Mouse (Mus musculus) retina, adult 2 months (tissue): Measurements from ENCODE around the gene Cracr2b.

Experiments used
- DNase-seq: peaks from one replicate; pipeline ENCODE4 v3.0.0-alpha.2; 2012; ENCODE audit warnings: low read depth, low spot score

Cracr2b gene

DNA sequence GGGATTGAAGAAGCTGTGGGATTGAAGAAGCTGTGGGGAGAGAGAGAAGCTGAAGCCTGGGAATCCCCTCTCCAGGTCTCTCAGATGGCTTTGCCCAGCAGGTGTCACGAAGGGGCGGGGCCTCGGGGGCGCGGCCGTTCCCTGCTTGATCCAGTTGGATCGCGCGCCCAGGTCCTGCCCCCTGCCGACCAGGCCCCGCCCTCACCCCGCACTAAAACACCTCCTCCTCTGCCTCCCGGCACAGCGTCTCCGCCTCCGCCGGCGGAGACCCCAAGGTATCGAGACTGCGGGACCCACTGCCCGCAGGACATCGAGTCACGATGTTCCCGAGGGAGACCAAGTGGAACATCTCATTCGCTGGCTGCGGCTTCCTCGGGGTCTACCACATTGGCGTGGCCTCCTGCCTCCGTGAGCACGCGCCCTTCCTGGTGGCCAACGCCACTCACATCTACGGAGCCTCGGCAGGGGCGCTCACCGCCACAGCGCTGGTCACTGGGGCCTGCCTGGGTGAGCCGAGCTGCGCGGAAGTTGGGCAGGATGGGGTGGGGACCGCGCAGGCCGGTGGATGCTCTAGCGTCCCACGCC is 5.8 kb upstream of the Cracr2b start, which contains the start of gene Pnpla2:
TSS of gene Pnpla2 (plus strand) at position 232 of the 585 bp plus-strand sequence.
- peak; percentile 76 for DNase-seq

DNA sequence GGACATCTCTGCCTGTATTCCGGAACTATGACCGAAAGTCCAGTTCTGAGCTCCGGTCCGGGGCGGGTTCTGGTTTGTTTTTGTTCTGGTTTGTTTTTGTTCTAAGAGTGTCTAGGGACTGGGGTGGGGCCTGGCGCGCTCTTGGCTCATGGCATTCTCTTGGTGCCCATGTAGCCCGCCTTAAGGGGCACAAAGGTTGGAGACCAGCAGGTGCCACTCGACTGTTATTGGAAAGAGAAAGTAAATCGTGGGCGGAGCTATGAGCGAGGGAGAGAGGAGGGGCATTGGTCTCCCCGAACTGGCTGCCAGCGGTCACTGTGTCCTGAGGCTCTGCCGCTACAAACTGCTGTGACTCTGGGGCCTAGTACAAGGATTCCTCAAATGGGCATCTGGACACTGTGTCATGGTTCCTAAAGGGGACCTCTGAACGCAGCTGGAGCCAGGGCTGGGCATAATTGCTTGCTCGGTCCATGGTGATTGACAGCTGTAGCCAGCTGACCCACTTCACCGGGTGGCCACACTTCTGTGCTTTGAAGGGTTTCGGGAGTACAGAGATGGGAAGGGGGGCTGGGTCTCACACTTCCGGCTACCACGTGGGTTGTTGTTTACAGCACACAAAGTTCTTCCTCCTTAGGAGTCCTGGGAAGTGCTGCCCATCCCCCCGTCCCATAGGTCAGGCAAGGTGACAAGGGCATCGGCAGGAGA is 5.1 kb upstream of the Cracr2b start:
- DNase-seq = no peak

DNA sequence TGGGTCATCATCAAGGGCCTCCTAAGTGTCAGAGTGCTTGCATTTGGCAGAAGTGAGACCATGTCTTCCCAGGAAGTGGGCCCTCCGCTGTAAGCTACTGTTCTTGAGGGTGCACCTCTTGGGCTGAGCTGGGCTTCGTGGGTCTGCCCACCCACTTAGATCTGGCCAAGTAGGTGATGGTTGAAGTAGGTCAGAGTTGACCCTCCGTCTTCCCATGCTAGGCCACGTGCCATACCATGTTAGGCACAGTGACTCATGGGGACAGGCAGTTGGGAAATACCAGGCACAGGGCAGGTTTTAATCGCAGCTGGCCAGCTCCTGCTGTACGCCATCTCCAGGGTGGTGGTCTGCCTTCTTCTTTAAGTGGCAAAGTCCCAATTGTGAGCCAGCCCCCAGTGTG is 4.2 kb upstream of the Cracr2b start:
- no peak for DNase-seq

DNA sequence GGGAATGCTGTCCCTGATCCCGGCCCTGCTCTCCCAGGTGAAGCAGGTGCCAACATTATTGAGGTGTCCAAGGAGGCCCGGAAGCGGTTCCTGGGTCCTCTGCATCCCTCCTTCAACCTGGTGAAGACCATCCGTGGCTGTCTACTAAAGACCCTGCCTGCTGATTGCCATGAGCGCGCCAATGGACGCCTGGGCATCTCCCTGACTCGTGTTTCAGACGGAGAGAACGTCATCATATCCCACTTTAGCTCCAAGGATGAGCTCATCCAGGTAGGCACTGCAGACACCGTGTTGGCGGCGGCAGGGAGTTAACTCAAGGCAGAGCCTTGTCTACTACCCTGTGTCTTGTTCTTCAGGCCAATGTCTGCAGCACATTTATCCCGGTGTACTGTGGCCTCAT is 3.7 kb upstream of the Cracr2b start:
- DNase-seq = no peak

DNA sequence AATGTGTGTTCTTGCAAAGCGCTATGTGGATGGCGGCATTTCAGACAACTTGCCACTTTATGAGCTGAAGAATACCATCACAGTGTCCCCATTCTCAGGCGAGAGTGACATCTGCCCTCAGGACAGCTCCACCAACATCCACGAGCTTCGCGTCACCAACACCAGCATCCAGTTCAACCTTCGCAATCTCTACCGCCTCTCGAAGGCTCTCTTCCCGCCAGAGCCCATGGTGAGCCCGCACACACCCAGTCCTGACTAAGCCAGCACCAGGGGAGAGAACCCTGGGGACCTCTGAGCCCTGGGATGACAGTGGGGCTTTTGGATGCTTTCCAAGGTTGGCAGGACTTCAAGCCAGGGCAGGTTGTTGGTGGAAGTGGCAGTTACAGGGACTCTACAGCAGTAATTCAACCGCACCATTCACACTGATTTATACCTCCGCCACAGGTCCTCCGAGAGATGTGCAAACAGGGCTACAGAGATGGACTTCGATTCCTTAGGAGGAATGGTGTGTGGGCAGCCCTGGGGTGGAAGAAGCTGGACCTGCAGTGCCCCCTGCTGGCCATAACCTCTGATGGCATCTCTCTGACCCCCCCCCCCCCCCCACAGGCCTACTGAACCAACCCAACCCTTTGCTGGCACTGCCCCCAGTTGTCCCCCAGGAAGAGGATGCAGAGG is 2.8 kb upstream of the Cracr2b start:
- DNase-seq = no peak

DNA sequence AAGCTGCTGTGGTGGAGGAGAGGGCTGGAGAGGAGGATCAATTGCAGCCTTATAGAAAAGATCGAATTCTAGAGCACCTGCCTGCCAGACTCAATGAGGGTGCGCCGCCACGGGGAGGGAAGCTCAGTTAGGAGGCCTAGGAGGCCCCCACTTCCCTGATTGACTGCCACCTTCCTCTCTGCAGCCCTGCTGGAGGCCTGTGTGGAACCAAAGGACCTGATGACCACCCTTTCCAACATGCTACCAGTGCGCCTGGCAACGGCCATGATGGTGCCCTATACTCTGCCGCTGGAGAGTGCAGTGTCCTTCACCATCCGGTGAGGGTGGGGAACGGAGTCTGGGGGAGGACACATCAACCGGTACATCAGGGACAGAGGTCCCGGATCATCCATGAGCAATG is 2.2 kb upstream of the Cracr2b start:
- DNase-seq = no peak

DNA sequence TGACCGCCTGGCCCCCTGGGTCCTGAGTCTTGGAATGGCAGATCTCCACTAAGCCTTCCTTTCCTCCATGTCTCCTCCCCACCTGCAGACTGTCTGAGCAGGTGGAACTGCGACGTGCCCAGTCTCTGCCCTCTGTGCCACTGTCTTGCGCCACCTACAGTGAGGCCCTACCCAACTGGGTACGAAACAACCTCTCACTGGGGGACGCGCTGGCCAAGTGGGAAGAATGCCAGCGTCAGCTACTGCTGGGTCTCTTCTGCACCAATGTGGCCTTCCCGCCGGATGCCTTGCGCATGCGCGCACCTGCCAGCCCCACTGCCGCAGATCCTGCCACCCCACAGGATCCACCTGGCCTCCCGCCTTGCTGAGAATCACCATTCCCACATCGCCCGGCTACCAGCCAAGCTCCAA is 1.6 kb upstream of the Cracr2b start:
- no peak for DNase-seq

DNA sequence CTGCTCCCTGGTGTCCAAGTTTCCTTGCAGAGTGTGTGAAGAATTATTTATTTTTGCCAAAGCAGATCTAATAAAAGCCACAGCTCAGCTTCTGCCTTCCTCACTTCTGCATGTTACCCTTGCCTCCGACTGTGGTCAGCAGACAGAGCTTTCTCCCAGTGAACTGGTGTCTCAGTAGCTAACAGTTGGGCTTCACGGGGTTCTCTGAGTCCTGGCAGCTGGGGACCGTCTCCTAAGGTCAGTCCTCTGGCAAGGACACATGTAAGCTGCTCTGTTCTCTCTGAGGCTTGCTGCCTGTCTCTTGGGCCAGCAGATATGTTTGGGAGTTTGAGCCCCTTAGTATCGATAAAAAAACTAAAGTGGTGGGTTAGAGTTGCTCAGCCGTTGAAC is 898 bp upstream of the Cracr2b start:
- no peak for DNase-seq

DNA sequence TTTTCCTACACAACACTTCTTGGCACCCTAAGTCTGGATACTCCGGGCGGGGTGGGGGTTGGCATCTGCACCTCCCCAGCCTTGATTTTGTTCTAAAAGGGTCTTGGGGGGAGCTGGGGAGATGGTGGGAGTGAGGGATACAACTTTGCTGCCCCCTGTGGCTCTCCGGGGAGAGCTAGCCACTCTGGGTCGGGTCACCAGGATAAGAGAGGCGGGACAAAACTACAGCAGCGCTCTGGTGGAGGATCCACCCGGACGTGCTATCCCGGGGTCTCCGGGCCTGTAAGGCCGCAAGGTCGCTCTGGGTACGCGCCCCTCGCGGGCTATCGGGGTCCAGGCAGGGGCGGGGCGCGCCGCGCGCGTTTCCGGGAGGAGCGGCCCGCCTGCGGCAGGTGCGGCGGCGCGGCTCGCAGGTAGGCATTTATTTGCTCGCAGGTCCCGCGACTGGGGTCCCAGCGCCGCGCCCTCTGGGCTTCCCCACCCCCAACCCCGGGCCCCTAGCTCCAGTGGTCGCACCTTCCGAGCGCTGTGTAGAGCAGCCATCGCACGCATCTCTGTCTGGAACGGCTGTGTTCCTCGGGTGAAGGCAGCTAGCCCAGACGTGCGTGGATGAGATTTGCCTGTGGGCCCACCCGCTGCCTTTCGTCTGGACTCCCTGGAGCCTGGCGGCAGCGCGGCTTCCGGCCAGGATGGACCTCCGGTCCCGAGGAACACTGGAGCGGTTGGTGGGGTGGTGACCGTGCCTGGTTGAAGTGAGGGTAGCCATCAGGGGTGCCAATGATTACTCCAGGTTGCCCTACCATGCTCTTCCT is 833 bp downstream of the Cracr2b start:
- no peak for DNase-seq

DNA sequence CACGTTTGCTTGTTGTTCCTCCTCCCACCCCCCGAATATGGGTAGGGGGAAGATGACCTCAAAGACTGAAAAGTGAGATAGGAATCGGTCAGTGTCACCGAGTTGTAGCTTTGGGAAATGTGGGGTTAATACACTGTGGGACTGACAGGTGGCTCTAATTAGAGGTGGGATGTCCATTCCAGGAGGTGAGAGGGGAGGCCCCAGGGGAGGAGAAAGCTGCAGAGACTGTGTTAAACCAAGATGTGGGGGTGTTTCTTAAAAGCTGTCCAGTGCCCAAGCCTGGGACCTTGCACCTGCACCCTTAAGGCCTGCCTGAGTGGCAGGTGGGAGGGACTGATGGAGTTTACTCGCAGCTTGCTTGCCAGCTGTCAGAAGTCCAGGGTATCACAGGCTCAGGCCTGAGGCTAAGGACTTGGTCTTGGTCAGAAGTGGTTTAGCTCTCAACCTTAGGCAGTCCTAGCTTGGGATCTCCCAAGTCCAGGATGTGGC is 1.5 kb downstream of the Cracr2b start:
- DNase-seq = no peak

DNA sequence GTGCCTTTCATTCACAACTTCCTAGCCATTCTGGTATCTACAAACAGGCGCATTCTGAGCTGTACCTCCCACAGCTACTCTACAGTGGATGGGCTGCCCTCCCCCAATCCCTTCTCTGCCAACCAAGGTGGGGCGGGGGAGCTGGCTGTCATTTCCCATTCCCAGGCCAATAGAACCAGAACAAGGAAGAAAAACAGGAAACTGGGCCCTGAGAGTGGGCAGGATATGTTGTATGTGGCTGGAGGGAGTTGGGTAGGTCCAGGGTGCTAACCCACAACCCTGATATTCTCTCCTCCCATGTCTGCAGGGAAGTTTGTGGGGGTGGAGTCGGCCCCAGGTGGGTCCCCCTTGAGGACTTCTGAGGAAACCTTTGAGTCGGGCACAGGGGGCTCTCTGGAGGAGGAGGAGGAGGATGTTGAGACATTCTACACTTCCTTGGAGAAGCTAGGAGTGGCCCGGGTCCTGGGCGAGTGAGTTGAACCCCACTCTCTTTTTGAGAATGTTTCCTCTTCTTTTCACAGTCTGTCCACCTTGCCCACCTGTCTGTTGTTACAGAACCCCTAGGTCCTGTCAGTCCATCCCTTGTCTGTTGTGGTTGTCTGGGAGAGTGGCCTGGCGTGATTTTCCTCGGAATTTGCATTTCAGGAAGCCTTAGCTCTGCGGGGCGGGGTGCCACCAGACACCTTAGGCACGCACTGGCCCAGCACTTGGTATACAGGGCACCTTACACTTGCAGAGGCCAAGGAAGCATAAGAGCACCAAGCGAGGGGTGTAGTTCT is 3.1 kb downstream of the Cracr2b start:
- no peak for DNase-seq

DNA sequence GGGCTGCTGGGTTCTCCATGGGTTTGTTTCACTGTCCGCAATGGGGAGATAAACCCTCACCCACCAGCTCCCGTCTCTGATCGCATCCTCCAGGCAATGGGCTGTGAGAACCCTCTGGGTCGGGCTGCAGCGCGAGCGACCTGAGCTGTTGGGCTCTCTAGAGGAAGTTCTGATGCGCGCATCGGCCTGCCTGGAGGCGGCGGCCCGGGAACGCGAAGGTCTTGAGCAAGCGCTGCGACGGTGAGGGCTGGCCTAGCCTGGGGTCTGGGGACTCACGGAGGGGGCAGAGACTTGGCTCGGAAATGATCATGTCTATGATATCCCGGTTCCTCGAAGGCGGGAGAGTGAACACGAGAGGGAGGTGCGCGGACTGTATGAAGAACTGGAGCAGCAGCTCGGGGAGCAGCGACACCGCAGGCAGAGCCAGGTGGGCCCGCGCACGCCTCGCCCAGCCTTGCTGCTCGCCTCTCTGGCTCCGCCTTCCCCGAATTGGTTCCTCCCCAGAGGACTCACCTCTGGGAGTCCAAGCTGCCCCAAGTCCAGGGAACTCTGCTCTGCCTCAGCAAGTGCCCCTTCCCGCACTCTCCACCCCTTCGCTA is 3.8 kb downstream of the Cracr2b start:
- no peak for DNase-seq

DNA sequence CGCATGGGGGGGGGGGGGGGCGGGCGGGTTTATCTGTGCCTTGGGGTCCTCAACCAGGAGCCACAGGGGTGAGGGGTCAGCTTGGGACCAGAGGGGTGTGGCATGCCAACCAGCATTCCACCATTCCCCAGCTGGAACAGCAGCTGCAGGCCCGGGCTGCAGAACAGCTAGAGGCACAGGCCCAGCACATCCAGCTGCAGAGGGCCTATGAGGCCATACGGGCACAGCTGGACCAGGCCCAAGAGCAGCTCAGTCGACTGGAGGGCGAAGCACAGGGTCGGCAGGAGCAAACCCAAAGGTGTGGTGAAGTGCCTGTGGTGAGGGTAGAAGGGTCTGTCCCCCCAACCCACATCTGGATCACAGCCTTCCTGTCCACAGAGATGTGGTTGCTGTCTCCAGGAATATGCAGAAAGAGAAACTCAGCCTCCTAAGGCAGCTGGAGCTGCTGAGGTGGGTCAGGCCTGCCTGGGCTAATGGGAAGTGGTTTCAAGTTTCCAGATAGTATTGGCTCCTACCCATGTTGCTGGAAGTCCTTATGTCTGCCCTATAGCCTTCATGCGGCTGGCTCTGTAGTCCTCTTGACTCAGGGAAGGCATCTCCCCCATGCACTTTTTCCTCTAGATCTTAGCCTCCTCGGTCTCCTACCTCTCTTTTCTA is 4.6 kb downstream of the Cracr2b start:
- no peak for DNase-seq

DNA sequence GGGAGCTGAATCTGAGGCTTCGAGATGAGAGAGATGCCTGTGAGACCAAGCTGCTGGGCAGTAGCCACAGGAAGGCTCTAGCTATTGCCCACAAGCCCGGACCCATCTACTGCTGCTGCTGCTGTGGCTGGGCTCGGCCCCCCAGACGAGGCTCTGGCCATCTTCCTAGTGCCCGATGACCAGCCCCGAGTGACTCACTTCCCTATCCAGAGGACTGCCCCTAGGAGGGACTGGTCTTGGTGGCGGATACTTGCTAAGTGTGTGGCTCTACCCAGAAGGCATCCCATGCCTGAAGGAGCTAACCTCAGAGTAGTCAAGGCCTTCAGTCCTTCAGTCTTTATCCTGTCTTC is 5.1 kb downstream of the Cracr2b start:
- DNase-seq = no peak

DNA sequence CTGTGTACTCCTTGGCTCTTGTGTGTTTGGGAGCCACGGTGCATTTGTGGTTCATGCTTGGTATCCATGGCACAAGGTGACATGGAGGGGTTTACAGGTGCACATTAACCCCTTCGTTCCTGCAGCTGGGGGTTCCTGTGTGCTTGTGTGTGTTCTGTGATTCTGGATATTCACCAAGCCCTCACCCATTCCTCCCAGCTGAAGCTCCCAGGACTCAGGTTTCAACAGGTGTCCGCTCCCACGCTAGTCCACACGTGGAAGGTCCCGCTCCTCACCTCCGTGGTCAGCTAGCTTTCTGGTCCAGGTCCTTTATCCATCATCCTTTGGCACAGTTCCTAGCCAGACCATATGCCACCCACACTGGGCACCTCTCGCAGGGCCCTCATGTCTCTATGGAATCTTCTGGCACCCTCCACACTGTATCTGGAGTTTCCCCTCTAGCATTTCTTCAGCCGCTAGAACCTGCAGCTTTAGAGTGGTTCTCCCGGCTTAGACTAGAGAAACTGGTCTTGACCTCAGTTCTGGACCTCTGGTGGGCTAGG is 5.8 kb downstream of the Cracr2b start:
- DNase-seq = no peak

DNA sequence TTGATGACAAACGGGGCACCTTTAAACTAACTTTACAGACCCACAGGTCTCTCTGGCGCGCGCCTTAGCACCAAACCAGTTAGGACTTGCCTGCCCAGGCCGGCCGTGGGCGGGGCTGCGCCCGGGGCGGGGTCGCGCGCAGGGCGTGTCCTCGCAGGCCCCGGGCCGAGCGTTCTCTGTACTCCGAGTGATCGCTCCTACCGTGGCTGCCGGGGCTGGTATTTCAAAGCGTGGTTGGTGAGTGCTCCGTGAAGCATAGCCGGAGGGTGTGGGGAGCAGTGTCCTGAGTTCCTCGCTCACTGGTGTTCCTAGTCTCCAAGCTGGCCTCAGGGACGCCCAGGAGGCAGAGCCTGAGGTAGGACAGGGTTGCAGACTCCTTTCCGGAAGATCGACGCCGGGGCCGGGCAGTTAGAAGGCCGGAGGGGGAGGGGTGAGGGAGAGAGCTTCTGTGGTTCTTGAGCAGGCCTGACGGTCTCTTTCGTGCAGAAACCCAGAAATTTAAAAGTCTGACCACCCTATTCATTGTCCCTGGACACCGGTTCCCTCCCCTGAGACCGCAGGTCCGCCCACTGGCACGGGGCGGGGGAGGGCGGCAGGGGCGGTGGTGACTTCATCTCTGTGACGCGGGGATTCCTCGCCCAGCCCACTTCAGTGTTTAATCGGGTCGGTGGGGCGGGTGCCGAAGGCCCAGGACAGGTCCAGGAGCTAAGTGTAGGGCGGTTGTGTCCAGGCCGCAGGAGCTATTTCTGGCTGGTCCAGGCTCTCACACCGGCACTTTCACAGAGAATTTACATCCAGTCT is 6.5 kb downstream of the Cracr2b start, which contains the start of gene Cd151:
TSS of gene Cd151 (plus strand) at position 163 of the 801 bp plus-strand sequence.
- no peak for DNase-seq

DNA sequence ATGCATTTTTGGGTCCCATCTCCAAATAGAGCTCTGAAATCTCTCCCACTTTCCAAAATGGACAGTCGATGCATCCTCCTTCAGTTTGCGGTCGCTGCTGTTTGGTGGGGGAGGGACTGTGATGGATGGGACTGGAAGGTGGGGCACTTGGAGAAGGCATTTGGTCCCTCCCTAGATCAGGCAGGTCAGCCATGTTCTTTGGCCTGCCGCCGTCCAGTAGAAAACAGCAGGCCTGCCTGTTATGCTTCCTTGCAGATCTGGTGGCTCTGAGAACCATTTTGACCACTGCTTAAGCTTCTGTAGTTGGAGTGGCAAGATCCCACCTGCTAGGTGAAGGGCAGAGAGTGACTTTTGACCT is 7.2 kb downstream of the Cracr2b start:
- DNase-seq = no peak

DNA sequence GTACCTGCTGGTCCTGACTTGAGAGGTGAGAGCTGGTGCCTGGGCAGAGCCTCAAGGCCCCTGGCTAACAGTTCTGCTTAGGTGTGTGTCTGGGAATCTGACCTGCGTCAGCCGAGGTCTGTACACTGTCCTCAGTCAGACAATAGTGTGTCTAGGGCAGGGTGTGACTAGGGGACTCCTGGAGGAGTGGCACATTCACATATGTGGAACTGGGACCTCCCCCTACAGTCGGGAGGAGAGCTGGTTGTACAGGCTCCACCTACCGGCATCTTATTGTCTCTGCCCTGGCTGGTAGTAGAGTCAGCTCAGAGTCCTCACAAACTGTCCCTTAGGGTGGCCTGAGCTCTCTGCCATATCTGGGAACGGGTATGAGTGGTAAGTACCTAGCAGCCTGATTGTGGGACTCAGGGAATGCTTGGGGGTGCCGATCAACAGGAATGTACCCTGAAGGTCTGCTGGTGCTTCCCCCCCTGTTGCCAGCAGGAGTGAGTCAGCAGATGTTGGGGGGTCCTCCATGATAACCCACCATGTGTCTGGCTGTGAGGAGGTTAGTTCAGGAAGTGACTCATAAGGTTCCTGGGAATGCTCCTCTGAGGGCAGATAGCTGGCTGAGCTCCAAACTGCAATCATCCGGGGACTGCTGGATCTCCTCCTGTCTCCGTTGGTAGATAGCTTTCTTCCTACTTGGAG is 7.8 kb downstream of the Cracr2b start:
- no peak for DNase-seq

DNA sequence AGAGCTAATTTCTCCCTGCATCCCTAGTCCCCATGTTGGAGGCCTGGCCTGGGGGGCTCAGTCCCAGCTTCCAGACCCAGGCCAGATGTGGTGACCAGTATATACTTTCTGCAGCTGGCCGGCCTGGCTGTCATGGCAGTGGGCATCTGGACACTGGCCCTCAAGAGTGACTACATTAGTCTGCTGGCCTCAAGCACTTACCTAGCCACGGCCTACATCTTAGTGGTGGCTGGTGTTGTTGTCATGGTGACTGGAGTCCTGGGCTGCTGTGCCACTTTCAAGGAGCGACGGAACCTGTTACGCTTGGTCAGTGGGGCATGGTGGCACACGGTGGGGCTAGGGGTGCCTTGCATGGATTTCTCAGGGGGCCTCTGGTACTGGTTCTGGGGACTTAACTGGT is 8.5 kb downstream of the Cracr2b start:
- DNase-seq = no peak
